Mouse (Mus musculus): Measurements from ENCODE around the gene Abhd2. TPM values are rescaled to one million over a fixed set of nuclear protein-coding genes. Genes with fewer than 3 reads are reported as not detected.

Abhd2 gene
- 36.2 and 48.9 TPM in 2 replicates for polyA plus RNA-seq (2012; ENCODE audit: low replicate concordance)

DNA sequence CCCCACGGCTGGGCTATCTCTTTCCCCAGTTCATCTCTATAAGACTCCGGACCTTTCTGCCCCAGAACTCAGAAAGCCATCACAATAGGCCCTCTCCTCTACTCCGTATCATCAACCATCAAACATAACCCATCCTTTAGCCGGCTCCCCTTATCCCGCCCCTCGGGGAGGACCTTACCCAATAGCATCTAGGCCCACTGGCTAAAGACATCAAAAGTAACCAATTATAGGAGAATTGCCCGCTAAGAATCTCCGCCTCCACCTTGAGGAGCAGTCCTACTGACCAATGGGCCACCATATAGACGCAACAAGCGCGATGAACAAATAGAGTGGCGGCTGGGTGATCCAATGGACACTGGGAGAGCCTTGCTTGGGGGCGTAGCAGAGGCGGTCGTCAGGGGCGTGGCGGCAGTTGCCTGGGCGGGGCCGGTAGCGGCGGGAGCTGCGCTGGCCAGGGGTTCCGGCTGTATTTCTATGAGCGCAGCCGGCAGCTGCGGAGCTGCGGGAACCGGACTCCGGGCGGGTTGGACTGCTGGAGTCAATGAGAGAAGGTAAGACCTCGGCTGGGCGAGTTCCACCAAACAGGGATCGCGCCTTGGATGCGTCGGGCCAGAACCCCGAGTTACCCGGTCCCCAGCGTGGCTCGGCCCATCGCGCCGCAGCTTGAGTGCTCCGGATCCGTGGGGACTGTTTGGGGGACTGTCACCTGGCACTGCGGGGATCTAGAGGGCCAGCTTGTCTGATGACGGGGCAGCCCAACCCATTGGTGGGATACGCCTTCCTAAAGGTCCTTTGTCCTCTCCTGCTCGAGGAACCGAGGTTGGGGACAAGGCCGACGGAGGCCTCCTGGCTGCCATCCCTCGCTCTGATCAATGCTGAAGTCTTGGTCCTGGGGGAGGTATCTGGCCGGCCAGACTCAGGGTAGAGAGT is at the start of gene Abhd2:
Gene Abhd2, plus strand, starts transcription at position 411 of the 930 bp plus-strand sequence.

DNA sequence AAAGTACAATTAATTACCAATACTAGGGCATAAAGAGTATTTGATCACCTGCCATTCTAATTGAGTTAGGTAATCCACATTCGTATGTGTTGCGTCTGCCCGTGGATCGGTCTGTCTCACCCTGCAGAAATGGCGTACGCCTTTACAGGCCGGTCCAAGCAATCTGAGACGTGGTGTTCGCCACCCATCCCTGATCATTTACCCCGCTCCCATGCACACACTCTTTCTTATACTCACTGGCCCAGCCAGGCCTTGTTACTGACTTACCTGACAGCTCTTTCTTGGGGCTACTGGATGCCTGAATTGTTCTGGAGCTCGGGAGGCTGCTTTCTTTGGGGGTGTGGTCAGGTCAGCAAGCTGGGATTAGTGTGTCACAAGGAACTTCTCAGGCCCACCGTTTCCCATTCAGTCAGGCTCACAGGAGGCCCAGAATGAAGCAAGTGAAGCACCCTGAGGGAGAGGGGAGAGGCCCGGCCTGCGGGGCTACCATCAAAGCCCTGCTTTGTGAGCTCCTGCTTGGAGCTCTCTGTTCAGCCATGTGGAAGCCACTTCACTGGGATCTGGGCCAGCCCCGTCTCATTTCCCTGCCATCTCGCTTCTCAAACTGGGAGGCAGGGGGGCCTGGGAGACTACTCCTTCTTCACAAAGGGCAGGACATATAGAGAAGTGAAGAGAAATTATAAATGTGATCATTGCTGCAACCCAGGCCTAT is 113.6 kb downstream of the Abhd2 start, which contains the start of gene Rlbp1:
Gene Rlbp1, minus strand, starts transcription at position 627 of the 712 bp plus-strand sequence.

DNA sequence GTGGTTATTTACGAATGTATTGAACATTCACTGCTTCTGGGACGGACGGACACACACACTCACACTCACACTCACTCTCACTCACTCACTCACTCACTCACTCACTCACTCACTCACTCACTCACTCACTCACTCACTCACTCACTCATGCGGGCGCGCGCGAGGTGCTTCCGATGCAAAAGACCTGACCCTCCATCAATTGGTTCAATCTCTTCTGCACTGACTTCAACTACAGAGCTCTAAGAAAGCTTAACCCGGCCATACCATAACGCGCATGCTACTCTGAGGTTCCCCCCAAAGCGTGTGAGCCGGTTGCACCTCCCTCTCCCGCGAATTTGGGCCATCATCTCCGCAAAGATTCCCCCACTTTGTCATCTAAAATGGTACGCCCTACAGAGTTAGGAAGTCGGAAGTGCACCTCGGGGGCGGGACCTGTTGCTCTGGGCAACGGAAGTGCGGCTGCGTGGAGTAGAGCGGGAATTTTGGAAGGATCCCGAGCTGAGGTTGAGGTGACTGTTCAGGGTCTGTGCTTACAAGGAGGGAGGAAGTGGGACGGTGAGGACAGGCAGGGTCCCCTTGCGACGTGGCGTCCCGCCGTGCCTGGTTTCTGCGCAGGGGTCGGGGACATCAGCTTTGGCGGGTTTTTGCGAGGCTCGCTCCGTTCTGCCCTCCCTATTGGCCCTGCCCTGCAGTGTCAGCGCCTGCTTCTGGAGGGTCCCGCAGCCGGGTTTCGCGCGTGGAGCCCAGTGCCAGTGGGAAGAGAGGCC is 119.1 kb downstream of the Abhd2 start, which contains the start of gene Fanci:
Gene Fanci, plus strand, starts transcription at position 47 of the 767 bp plus-strand sequence.

Other genes starting within 250 kb of the Abhd2 start
- gene Acan, start 219.7 kb upstream of the Abhd2 start, polyA plus RNA-seq (2012; ENCODE audit: low replicate concordance) = not detected in 2 replicates
- gene Hapln3, start 142.2 kb upstream of the Abhd2 start, polyA plus RNA-seq (2012; ENCODE audit: low replicate concordance) = not detected in 2 replicates
- 72.7 and 114 TPM in 2 replicates for gene Mfge8, start 124.1 kb upstream of the Abhd2 start, polyA plus RNA-seq (2012; ENCODE audit: low replicate concordance)
- gene Rlbp1, start 113.8 kb downstream of the Abhd2 start, polyA plus RNA-seq (2012; ENCODE audit: low replicate concordance) = not detected in 2 replicates
- gene Fanci, start 118.7 kb downstream of the Abhd2 start, polyA plus RNA-seq (2012; ENCODE audit: low replicate concordance) = 0.29 and 1.6 TPM in 2 replicates
- gene Polg, start 193.2 kb downstream of the Abhd2 start, polyA plus RNA-seq (2012; ENCODE audit: low replicate concordance) = 89.9 and 148 TPM in 2 replicates